Mouse (Mus musculus) 3134 (cell line): Measurements from ENCODE around the gene Fbn1.
"Not testable (repeated sequence)": the region's sequence is repeated elsewhere in the genome, so short reads cannot be mapped to it uniquely, and the experiment has no call there.

Experiments
- DNase-seq: peaks from one replicate; pipeline ENCODE4 v3.0.0-alpha.2; 2011; ENCODE audit warnings: low spot score; ENCODE audit not compliant: insufficient read length; ENCODE audit errors: extremely low read depth

Fbn1 gene

GRCm38 (mm10) chr2:125305671-125306070, 202.1 kb downstream of the Fbn1 start:
- no peak for DNase-seq

- DNase-seq, result peak; percentile 73
Measured at GRCm38 (mm10) chr2:125304746-125305145, 203.0 kb downstream of the Fbn1 start.

GRCm38 (mm10) chr2:125303764-125304384, 203.9 kb downstream of the Fbn1 start:
- DNase-seq, result peak; percentile 70

- DNase-seq, result peak; percentile 76
Measured at GRCm38 (mm10) chr2:125302625-125302924, 205.2 kb downstream of the Fbn1 start.

- DNase-seq, result peak; percentile 77
Measured at GRCm38 (mm10) chr2:125301877-125302624, 205.7 kb downstream of the Fbn1 start.

- no peak for DNase-seq
Measured at GRCm38 (mm10) chr2:125298841-125299240, 209.0 kb downstream of the Fbn1 start.

GRCm38 (mm10) chr2:125295526-125295925, 212.3 kb downstream of the Fbn1 start:
- no peak for DNase-seq

- DNase-seq, result peak; percentile 65
Measured at GRCm38 (mm10) chr2:125293969-125294491, 213.8 kb downstream of the Fbn1 start.

- DNase-seq, result no peak
Measured at GRCm38 (mm10) chr2:125292616-125293015, 215.2 kb downstream of the Fbn1 start.

- DNase-seq, result no peak
Measured at GRCm38 (mm10) chr2:125291101-125291500, 216.7 kb downstream of the Fbn1 start.

- no peak for DNase-seq
Measured at GRCm38 (mm10) chr2:125290197-125290965, 217.4 kb downstream of the Fbn1 start.

- no peak for DNase-seq
Measured at GRCm38 (mm10) chr2:125285777-125286176, 222.0 kb downstream of the Fbn1 start.

GRCm38 (mm10) chr2:125282334-125283206, 225.2 kb downstream of the Fbn1 start:
- DNase-seq, result no peak

GRCm38 (mm10) chr2:125279995-125280394, 227.8 kb downstream of the Fbn1 start:
- not testable (repeated sequence) for DNase-seq

GRCm38 (mm10) chr2:125278474-125278873, 229.3 kb downstream of the Fbn1 start:
- peak; percentile 47 for DNase-seq

GRCm38 (mm10) chr2:125276692-125277091, 231.1 kb downstream of the Fbn1 start:
- DNase-seq, result no peak

- no peak for DNase-seq
Measured at GRCm38 (mm10) chr2:125275617-125276016, 232.2 kb downstream of the Fbn1 start.

- peak; percentile 40 for DNase-seq
Measured at GRCm38 (mm10) chr2:125268876-125269275, 238.9 kb downstream of the Fbn1 start.

GRCm38 (mm10) chr2:125263753-125264152, 244.0 kb downstream of the Fbn1 start:
- peak; percentile 41 for DNase-seq

GRCm38 (mm10) chr2:125263056-125263455, 244.7 kb downstream of the Fbn1 start:
- DNase-seq, result peak; percentile 37
